Mouse (Mus musculus) intestine, embryonic 16.5 days (tissue): ENCODE results near the gene Myl10. TPM values are rescaled to one million over a fixed set of nuclear protein-coding genes. Genes with fewer than 3 reads are reported as not detected.

Experiments used
- ATAC-seq: fragments of 200-750 bp; cut with Nextera tagmentation; 2 replicates; pipeline ENCODE4 v1.8.0; 2017; ENCODE audit warnings: moderate TSS enrichment, moderate library complexity
- H3K27ac ChIP-seq: fragments of 300-500 bp; sonication (generic); 2 replicates; pipeline ENCODE4 v1.5.1; 2014; ENCODE audit warnings: mild to moderate bottlenecking, low read length
- H3K27me3 ChIP-seq: fragments of 300-500 bp; sonication (generic); replicated peaks from 2 replicates; pipeline ENCODE4 v1.6.1; 2014; ENCODE audit warnings: low read length, control low read depth, mixed read lengths; ENCODE audit not compliant: control insufficient read depth, insufficient read depth
- H3K36me3 ChIP-seq: fragments of 300-500 bp; sonication (generic); 2 replicates; pipeline ENCODE4 v1.6.1; 2014; ENCODE audit warnings: low read length, control low read depth; ENCODE audit not compliant: control insufficient read depth, insufficient read depth
- H3K4me1 ChIP-seq: fragments of 300-500 bp; sonication (generic); 2 replicates; pipeline ENCODE4 v1.6.1; 2014; ENCODE audit warnings: low read length, control low read depth, mixed read lengths; ENCODE audit not compliant: control insufficient read depth, insufficient read depth
- H3K4me2 ChIP-seq: fragments of 300-500 bp; sonication (generic); 2 replicates; pipeline ENCODE4 v1.6.1; 2014; ENCODE audit warnings: low read depth, low read length, control low read depth
- H3K4me3 ChIP-seq: fragments of 300-500 bp; sonication (generic); 2 replicates; pipeline ENCODE4 v1.5.1; 2014; ENCODE audit warnings: mild to moderate bottlenecking, low read length
- H3K9ac ChIP-seq: fragments of 300-500 bp; sonication (generic); 2 replicates; pipeline ENCODE4 v1.6.1; 2014; ENCODE audit warnings: low read depth, low read length
- H3K9me3 ChIP-seq: fragments of 300-500 bp; sonication (generic); 2 replicates; pipeline ENCODE4 v1.6.1; 2016; ENCODE audit warnings: low read length, control low read depth; ENCODE audit not compliant: control insufficient read depth
- WGBS: fragments of 180-500 bp; shearing (Covaris S2); extraction: QIAGEN DNeasy Blood & Tissue Kit; methylation state at CpG from one replicate; pipeline ENCODE4 v1.1.7; 2014; 5-methylcytosine and 5-hydroxymethylcytosine counted together
- polyA plus RNA-seq: library from polyadenylated mRNA; unstranded; fragments of >200 nt; fragmentation: Nextera tagmentation; extraction: Ambion mirVana; gene quantifications from 2 replicates; pipeline ENCODE4 v1.2.1, GENCODE M21; 2015

Myl10 gene
- polyA plus RNA-seq, 1 experiment from 2014 or later: not detected

GRCm38 (mm10) chr5:136697618-136698017, 4.7 kb downstream of the Myl10 start:
- Histone ChIP-seq H3K27ac (no peak overlapping the region), H3K27me3 (no peaks in the 10 kb centered on the region), H3K4me3 (no peak overlapping the region), H3K4me1 (peaks cover 11% of the 10 kb centered on the region; the same call in 1 of the 2 replicates), H3K4me2 (no peak overlapping the region), H3K36me3 (no peaks in the 10 kb centered on the region), H3K9ac (no peak overlapping the region), H3K9me3 (no peaks in the 10 kb centered on the region)
- WGBS: 76% methylated on average over 9 of the region's 9 CpGs
- no peak for ATAC-seq

GRCm38 (mm10) chr5:136702159-136702725, 9.3 kb downstream of the Myl10 start:
- 0 out of 2 replicates have a peak, but pooled peaks cover 7% of the 10 kb centered on the region for H3K4me1 ChIP-seq
- no peak overlapping the region for H3K4me2 ChIP-seq
- H3K9ac ChIP-seq: peak overlapping the region; percentile 30; the same call in 1 of the 2 replicates
- no peak overlapping the region for H3K4me3 ChIP-seq
- peak; percentile 89 for ATAC-seq
- no peaks in the 10 kb centered on the region for H3K9me3 ChIP-seq
- H3K36me3 ChIP-seq: no peaks in the 10 kb centered on the region
- no peaks in the 10 kb centered on the region for H3K27me3 ChIP-seq
- H3K27ac ChIP-seq: peak overlapping the region; percentile 26
- WGBS: 55% methylated on average over 3 of the region's 3 CpGs

- Histone ChIP-seq H3K36me3 (no peaks in the 10 kb centered on the region), H3K4me3 (no peak overlapping the region), H3K4me2 (no peak overlapping the region), H3K27me3 (no peaks in the 10 kb centered on the region), H3K4me1 (0 out of 2 replicates have a peak, but pooled peaks cover 7% of the 10 kb centered on the region), H3K27ac (no peak overlapping the region), H3K9ac (no peak overlapping the region), H3K9me3 (no peaks in the 10 kb centered on the region)
- WGBS: 49% methylated on average over 3 of the region's 3 CpGs
- peak; percentile 55; the same call in 1 of the 2 replicates for ATAC-seq
Measured at GRCm38 (mm10) chr5:136703751-136704150, 10.8 kb downstream of the Myl10 start.

GRCm38 (mm10) chr5:136704151-136704550, 11.2 kb downstream of the Myl10 start:
- no peak for ATAC-seq
- Histone ChIP-seq H3K27me3 (no peaks in the 10 kb centered on the region), H3K9me3 (no peaks in the 10 kb centered on the region), H3K4me1 (0 out of 2 replicates have a peak, but pooled peaks cover 7% of the 10 kb centered on the region), H3K4me2 (no peak overlapping the region), H3K27ac (no peak overlapping the region), H3K9ac (no peak overlapping the region), H3K4me3 (no peak overlapping the region), H3K36me3 (no peaks in the 10 kb centered on the region)
- WGBS: 77% methylated on average over 8 of the region's 8 CpGs

GRCm38 (mm10) chr5:136705532-136705931, 12.6 kb downstream of the Myl10 start:
- H3K9me3 ChIP-seq: no peaks in the 10 kb centered on the region
- H3K4me3 ChIP-seq: no peak overlapping the region
- 0 out of 2 replicates have a peak, but pooled peaks cover 7% of the 10 kb centered on the region for H3K4me1 ChIP-seq
- WGBS: 95% methylated on average over 3 of the region's 3 CpGs
- H3K27ac ChIP-seq: no peak overlapping the region
- ATAC-seq: no peak
- no peak overlapping the region for H3K4me2 ChIP-seq
- H3K27me3 ChIP-seq: no peaks in the 10 kb centered on the region
- H3K9ac ChIP-seq: no peak overlapping the region
- no peaks in the 10 kb centered on the region for H3K36me3 ChIP-seq

GRCm38 (mm10) chr5:136706803-136707202, 13.9 kb downstream of the Myl10 start:
- no peaks in the 10 kb centered on the region for H3K27me3 ChIP-seq
- H3K4me2 ChIP-seq: no peak overlapping the region
- H3K9me3 ChIP-seq: no peaks in the 10 kb centered on the region
- H3K9ac ChIP-seq: no peak overlapping the region
- no peak overlapping the region for H3K27ac ChIP-seq
- under 1% methylated on average over 9 of the region's 9 CpGs for WGBS
- no peaks in the 10 kb centered on the region for H3K36me3 ChIP-seq
- H3K4me1 ChIP-seq: 0 out of 2 replicates have a peak, but pooled peaks cover 6% of the 10 kb centered on the region
- H3K4me3 ChIP-seq: no peak overlapping the region
- 0 out of 2 replicates have a peak, but pooled peaks have one; percentile 11 for ATAC-seq

- H3K9ac ChIP-seq: no peak overlapping the region
- no peak overlapping the region for H3K4me3 ChIP-seq
- H3K9me3 ChIP-seq: no peaks in the 10 kb centered on the region
- no peaks in the 10 kb centered on the region for H3K27me3 ChIP-seq
- no peaks in the 10 kb centered on the region for H3K36me3 ChIP-seq
- ATAC-seq: no peak
- no peak overlapping the region for H3K27ac ChIP-seq
- 0 out of 2 replicates have a peak, but pooled peaks cover 3% of the 10 kb centered on the region for H3K4me1 ChIP-seq
- no peak overlapping the region for H3K4me2 ChIP-seq
- 76% methylated on average over 12 of the region's 12 CpGs for WGBS
Measured at GRCm38 (mm10) chr5:136708116-136708515, 15.2 kb downstream of the Myl10 start.

GRCm38 (mm10) chr5:136710742-136711141, 17.8 kb downstream of the Myl10 start:
- peaks cover 7% of the 10 kb centered on the region; the same call in 1 of the 2 replicates for H3K4me1 ChIP-seq
- no peaks in the 10 kb centered on the region for H3K9me3 ChIP-seq
- ATAC-seq: no peak; the same call in 1 of the 2 replicates
- WGBS: 46% methylated on average over 4 of the region's 4 CpGs
- H3K36me3 ChIP-seq: no peaks in the 10 kb centered on the region
- H3K27ac ChIP-seq: no peak overlapping the region
- H3K4me3 ChIP-seq: no peak overlapping the region
- no peak overlapping the region for H3K9ac ChIP-seq
- H3K4me2 ChIP-seq: no peak overlapping the region
- H3K27me3 ChIP-seq: 0 out of 2 replicates have a peak, but pooled peaks cover 3% of the 10 kb centered on the region

GRCm38 (mm10) chr5:136714232-136714875, 21.4 kb downstream of the Myl10 start:
- no peak overlapping the region for H3K27ac ChIP-seq
- peaks cover 10% of the 10 kb centered on the region; the same call in 1 of the 2 replicates for H3K4me1 ChIP-seq
- H3K36me3 ChIP-seq: no peaks in the 10 kb centered on the region
- WGBS: 28% methylated on average over 32 of the region's 32 CpGs
- H3K27me3 ChIP-seq: 0 out of 2 replicates have a peak, but pooled peaks cover 3% of the 10 kb centered on the region
- peak overlapping the region; percentile 33 for H3K4me2 ChIP-seq
- H3K4me3 ChIP-seq: peak overlapping the region; percentile 18; the same call in 1 of the 2 replicates
- peak overlapping the region; percentile 37; the same call in 1 of the 2 replicates for H3K9ac ChIP-seq
- no peaks in the 10 kb centered on the region for H3K9me3 ChIP-seq
- no peak for ATAC-seq
